Mouse (Mus musculus) bone marrow macrophage, adult 2 months (primary cell): Measurements from ENCODE around the gene Fsd2.

Source experiments
- CTCF ChIP-seq: IDR thresholded peaks from 2 replicates; pipeline ENCODE4 v1.5.1; 2012; ENCODE audit warnings: low read depth, mild to moderate bottlenecking, low read length, moderate library complexity
- POLR2A ChIP-seq: IDR thresholded peaks from 2 replicates; pipeline ENCODE4 v1.6.1; 2012; ENCODE audit warnings: mild to moderate bottlenecking, low read depth, low read length, borderline replicate concordance

GRCm38 (mm10) chr7:81569851-81570250 lies 3.1 kb upstream of the Fsd2 start:
- TF ChIP-seq CTCF (no peak), POLR2A (no peak)
